ENCODE assay signal across 15 mouse cellular contexts in the genomic region with DNA sequence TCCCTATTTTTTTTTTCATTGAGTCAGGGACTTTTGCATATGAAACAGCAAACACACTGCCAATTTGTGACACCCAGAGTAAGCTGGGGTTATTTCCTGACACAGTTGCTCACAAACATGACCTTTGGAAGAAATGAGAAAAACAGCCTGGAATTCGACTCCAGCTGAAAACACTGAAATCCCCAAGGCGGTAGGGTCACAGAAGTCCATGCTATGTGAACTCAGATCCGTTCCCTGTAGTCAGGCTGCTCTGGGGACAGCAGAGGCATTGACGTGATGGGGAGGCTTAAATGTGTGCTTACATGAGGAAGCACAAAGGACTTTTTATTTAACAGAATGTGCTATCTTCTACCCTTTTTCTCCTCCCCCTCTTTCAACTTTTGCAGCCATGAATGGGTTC. TPM values are rescaled to one million over a fixed set of nuclear protein-coding genes. Genes with fewer than 3 reads are reported as not detected.
DNase-seq lines count a peak whose midpoint lies in the region.
"Had no signal": no experiment of that assay in that cellular context is flagged by ENCODE, and none has a peak within 500 bp of the region (broad histone marks: within the 10 kb centered on the region; RNA-seq: fewer than 3 reads in every experiment).

No protein-coding gene starts in this region.

- H3K27ac ChIP-seq in hindbrain, embryonic 10.5 days, result no peak overlapping the region
- H3K27ac ChIP-seq: embryonic facial prominence, embryonic 15.5 days; hindbrain, embryonic 12.5 days; neural tube, embryonic 12.5 days had no signal

- H3K27me3 ChIP-seq in hindbrain, embryonic 10.5 days (ENCODE audit: insufficient read depth, poor library complexity, severe bottlenecking), result no peaks in the 10 kb centered on the region
- H3K27me3 ChIP-seq: embryonic facial prominence, embryonic 15.5 days; hindbrain, embryonic 12.5 days; megakaryocyte, embryonic 14.5 days; neural tube, embryonic 12.5 days; Patski had no signal

- no peaks in the 10 kb centered on the region for H3K36me3 ChIP-seq in hindbrain, embryonic 10.5 days
- H3K36me3 ChIP-seq: embryonic facial prominence, embryonic 15.5 days; hindbrain, embryonic 12.5 days; neural tube, embryonic 12.5 days had no signal

- no peaks in the 10 kb centered on the region for H3K9me3 ChIP-seq in hindbrain, embryonic 10.5 days
- H3K9me3 ChIP-seq: embryonic facial prominence, embryonic 15.5 days; hindbrain, embryonic 12.5 days; megakaryocyte, embryonic 14.5 days; neural tube, embryonic 12.5 days had no signal

- peak; percentile 57 to 82 for DNase-seq in heart, adult 18-20 months
- DNase-seq in heart, postnatal 36 days, result no peak
- peak; percentile 98 for DNase-seq in adipocyte (ENCODE audit: low spot score)
- peak; percentile 34 for DNase-seq in embryo, embryonic 9.5 days (ENCODE audit: extremely low spot score)
- peak; percentile 57 for DNase-seq in kidney, postnatal 10 days
- no peak for DNase-seq in hindbrain, embryonic 10.5 days (ENCODE audit: low spot score)
- no peak for DNase-seq in testis, postnatal 10 days (ENCODE audit: low spot score)
- DNase-seq in cerebellum, adult 18-20 months, result no peak
- DNase-seq: layer of hippocampus, postnatal 36 days; thymus, adult 2 months had no signal

- 53% methylated on average over 4 of the region's 4 CpGs for WGBS in hindbrain, embryonic 10.5 days

- no peaks in the 10 kb centered on the region for H3K4me1 ChIP-seq in hindbrain, embryonic 10.5 days (replicated peaks)
- H3K4me1 ChIP-seq: embryonic facial prominence, embryonic 15.5 days; hindbrain, embryonic 12.5 days; megakaryocyte, embryonic 14.5 days; neural tube, embryonic 12.5 days had no signal

- H3K4me3 ChIP-seq in hindbrain, embryonic 10.5 days, result no peak overlapping the region
- H3K4me3 ChIP-seq: embryonic facial prominence, embryonic 15.5 days; hindbrain, embryonic 12.5 days; megakaryocyte, embryonic 14.5 days; neural tube, embryonic 12.5 days had no signal

- intact Hi-C loops in heart, postnatal 36 days (cut with DNase I), result no loop called here

RNA-seq across cellular contexts. Expression of a gene that starts 21.6 kb away (rescaled TPM):
- total RNA-seq in heart, adult 18-20 months (2021), result 10 to 100 TPM; 34.6 to 46.0 TPM
- 10 to 100 TPM; 31.6 to 39.3 TPM for total RNA-seq in heart, postnatal 36 days (2021)
- 5.6 and 11.4 TPM in 2 replicates for polyA plus RNA-seq in hindbrain, embryonic 10.5 days (2016; fragmentation: Nextera tagmentation; extraction: Ambion mirVana)

RNA-seq across cellular contexts. Expression of a gene that starts 56.6 kb away (rescaled TPM):
- total RNA-seq in heart, adult 18-20 months (2021), result 1 to 10 TPM; 6.4 to 9.4 TPM
- 1 to 10 TPM; 7.6 to 8.7 TPM for total RNA-seq in heart, postnatal 36 days (2021)
- polyA plus RNA-seq in hindbrain, embryonic 10.5 days (2016; fragmentation: Nextera tagmentation; extraction: Ambion mirVana), result 10.5 and 10.7 TPM in 2 replicates

Comparison
In these comparisons a context has a peak if more than half of its experiments do, and no peak if none do; other contexts are left out.
1. DNase-seq: peak in heart, adult 18-20 months (2 of 2), adipocyte (single experiment), embryo, embryonic 9.5 days (single experiment) and kidney, postnatal 10 days (single experiment); none in heart, postnatal 36 days (0 of 2), hindbrain, embryonic 10.5 days (single experiment), testis, postnatal 10 days (single experiment) and cerebellum, adult 18-20 months (0 of 2).